Mouse (Mus musculus) hindbrain, postnatal 0 days (tissue): Measurements from ENCODE around the gene Gnb1. TPM values are rescaled to one million over a fixed set of nuclear protein-coding genes. Genes with fewer than 3 reads are reported as not detected.

ENCODE experiments used
- ATAC-seq: fragments of 200-750 bp; cut with Nextera tagmentation; 2 replicates; pipeline ENCODE4 v1.8.0; 2017; ENCODE audit warnings: mild to moderate bottlenecking, moderate TSS enrichment, moderate library complexity
- DNase-seq: peaks from one replicate; pipeline ENCODE4 v3.0.0-alpha.2; 2015; ENCODE audit warnings: low spot score
- H3K27ac ChIP-seq: fragments of 300-500 bp; sonication (generic); 2 replicates; pipeline ENCODE4 v1.5.1; 2014; ENCODE audit warnings: mild to moderate bottlenecking
- H3K27me3 ChIP-seq: fragments of 300-500 bp; sonication (generic); 2 replicates; pipeline ENCODE4 v1.6.1; 2014; ENCODE audit warnings: low read length, mixed read lengths; ENCODE audit not compliant: insufficient read depth
- H3K36me3 ChIP-seq: fragments of 300-500 bp; sonication (generic); 2 replicates; pipeline ENCODE4 v1.6.1; 2014; ENCODE audit warnings: low read length, mixed read lengths; ENCODE audit not compliant: insufficient read depth
- H3K4me1 ChIP-seq: fragments of 300-500 bp; sonication (generic); 2 replicates; pipeline ENCODE4 v1.6.1; 2014; ENCODE audit warnings: antibody characterized with exemption, low read length, mixed read lengths; ENCODE audit not compliant: insufficient read depth
- H3K4me2 ChIP-seq: fragments of 300-500 bp; sonication (generic); 2 replicates; pipeline ENCODE4 v1.6.1; 2014; ENCODE audit warnings: low read depth, mild to moderate bottlenecking, low read length, moderate library complexity, mixed read lengths
- H3K4me3 ChIP-seq: fragments of 300-500 bp; sonication (generic); 2 replicates; pipeline ENCODE4 v1.5.1; 2014; ENCODE audit warnings: low read length
- H3K9ac ChIP-seq: fragments of 300-500 bp; sonication (generic); replicated peaks from 2 replicates; pipeline ENCODE4 v1.6.1; 2014; ENCODE audit warnings: mild to moderate bottlenecking, low read length, moderate library complexity, mixed read lengths
- H3K9me3 ChIP-seq: fragments of 300-500 bp; sonication (generic); 2 replicates; pipeline ENCODE4 v1.6.1; 2016; ENCODE audit warnings: low read length, mixed read lengths
- CTCF ChIP-seq: IDR thresholded peaks from 2 replicates; pipeline ENCODE4 v1.5.1; 2016; ENCODE audit warnings: antibody characterized with exemption, control low read depth, low read depth
- WGBS: fragments of 180-500 bp; shearing (Covaris S2); extraction: QIAGEN DNeasy Blood & Tissue Kit; methylation state at CpG from one replicate; pipeline ENCODE4 v1.1.7; 2014; 5-methylcytosine and 5-hydroxymethylcytosine counted together
- polyA plus RNA-seq: library from polyadenylated mRNA; unstranded; fragments of >200 nt; fragmentation: Nextera tagmentation; extraction: Ambion mirVana; gene quantifications from 2 replicates; pipeline ENCODE4 v1.2.1, GENCODE M21; 2015
- total RNA-seq: library from RNA; depleted of rRNA; stranded (reverse); fragments of >200 nt; gene quantifications from 2 replicates; pipeline ENCODE4 v1.2.3, GENCODE M21; 2014

The Gnb1 gene
- total and polyA plus RNA-seq, 2 experiments from 2014 or later = 456 to 1,230 TPM

GRCm38 (mm10) chr4:155465607-155466006 lies 25.6 kb upstream of the Gnb1 start:
- Histone ChIP-seq H3K4me1 (peaks cover 5% of the 10 kb centered on the region; the same call in 1 of the 2 replicates), H3K4me3 (no peak overlapping the region), H3K9me3 (no peaks in the 10 kb centered on the region), H3K27ac (no peak overlapping the region), H3K36me3 (no peaks in the 10 kb centered on the region), H3K4me2 (no peak overlapping the region), H3K9ac (no peak overlapping the region), H3K27me3 (no peaks in the 10 kb centered on the region)
- TF ChIP-seq CTCF = no peak
- no peak for DNase-seq
- 84% methylated on average over 6 of the region's 6 CpGs for WGBS
- ATAC-seq = no peak

- TF ChIP-seq CTCF = no peak
- no peaks in the 10 kb centered on the region for H3K27me3 ChIP-seq
- WGBS = 82% methylated on average over 5 of the region's 5 CpGs
- H3K9me3 ChIP-seq = no peaks in the 10 kb centered on the region
- ATAC-seq = no peak
- peaks cover 5% of the 10 kb centered on the region; the same call in 1 of the 2 replicates for H3K4me1 ChIP-seq
- H3K27ac ChIP-seq = no peak overlapping the region
- no peak for DNase-seq
- no peaks in the 10 kb centered on the region for H3K36me3 ChIP-seq
- no peak overlapping the region for H3K9ac ChIP-seq
- no peak overlapping the region for H3K4me3 ChIP-seq
- no peak overlapping the region for H3K4me2 ChIP-seq
Measured at GRCm38 (mm10) chr4:155466080-155466479, 25.1 kb upstream of the Gnb1 start.

GRCm38 (mm10) chr4:155467237-155468010 lies 23.7 kb upstream of the Gnb1 start:
- ATAC-seq (no peak), DNase-seq (no peak)
- H3K27me3 ChIP-seq = no peaks in the 10 kb centered on the region
- H3K4me2 ChIP-seq = no peak overlapping the region
- peaks cover 5% of the 10 kb centered on the region; the same call in 1 of the 2 replicates for H3K4me1 ChIP-seq
- no peak overlapping the region for H3K9ac ChIP-seq
- no peak overlapping the region for H3K27ac ChIP-seq
- TF ChIP-seq CTCF = no peak
- no peaks in the 10 kb centered on the region for H3K36me3 ChIP-seq
- H3K4me3 ChIP-seq = no peak overlapping the region
- WGBS = 87% methylated on average over 13 of the region's 13 CpGs
- H3K9me3 ChIP-seq = no peaks in the 10 kb centered on the region

GRCm38 (mm10) chr4:155468952-155469351 lies 22.2 kb upstream of the Gnb1 start, which contains the start of gene Tmem52:
TSS of gene Tmem52 (plus strand) at chr4:155469114.
- 16% methylated on average over 21 of the region's 21 CpGs for WGBS
- 0 out of 2 replicates have a peak, but pooled peaks have one; percentile 28 for ATAC-seq
- H3K4me3 ChIP-seq = peak within 1 kb of the TSS; percentile 13; the same call in 1 of the 2 replicates
- no peak within 1 kb of the TSS for H3K27ac ChIP-seq
- no peaks in the 10 kb centered on the region for H3K27me3 ChIP-seq
- peak; percentile 7 for DNase-seq
- no peak within 1 kb of the TSS for H3K9ac ChIP-seq
- H3K4me1 ChIP-seq = peaks cover 5% of the 10 kb centered on the region; the same call in 1 of the 2 replicates
- no peaks in the 10 kb centered on the region for H3K9me3 ChIP-seq
- H3K4me2 ChIP-seq = peak within 1 kb of the TSS; percentile 14; the same call in 1 of the 2 replicates
- H3K36me3 ChIP-seq = no peaks in the 10 kb centered on the region
- no peak for TF ChIP-seq CTCF

GRCm38 (mm10) chr4:155469590-155470262 lies 21.4 kb upstream of the Gnb1 start:
- Histone ChIP-seq H3K9me3 (no peaks in the 10 kb centered on the region), H3K27me3 (no peaks in the 10 kb centered on the region), H3K4me1 (peaks cover 5% of the 10 kb centered on the region; the same call in 1 of the 2 replicates), H3K4me2 (peak overlapping the region; percentile 14; the same call in 1 of the 2 replicates), H3K9ac (no peak overlapping the region), H3K36me3 (no peaks in the 10 kb centered on the region), H3K4me3 (no peak overlapping the region), H3K27ac (no peak overlapping the region)
- TF ChIP-seq CTCF = no peak
- WGBS = 74% methylated on average over 18 of the region's 18 CpGs
- ATAC-seq (peak; percentile 72), DNase-seq (peak; percentile 14)

GRCm38 (mm10) chr4:155470263-155470953 lies 20.8 kb upstream of the Gnb1 start:
- Histone ChIP-seq H3K4me2 (no peak overlapping the region), H3K36me3 (no peaks in the 10 kb centered on the region), H3K27ac (no peak overlapping the region), H3K4me3 (no peak overlapping the region), H3K9me3 (no peaks in the 10 kb centered on the region), H3K9ac (no peak overlapping the region), H3K4me1 (peaks cover 5% of the 10 kb centered on the region; the same call in 1 of the 2 replicates), H3K27me3 (no peaks in the 10 kb centered on the region)
- ATAC-seq = no peak
- TF ChIP-seq CTCF = no peak
- WGBS = 81% methylated on average over 16 of the region's 16 CpGs
- no peak for DNase-seq
